Mouse (Mus musculus): Measurements from ENCODE around the gene Runx2. TPM values are rescaled to one million over a fixed set of nuclear protein-coding genes. Genes with fewer than 3 reads are reported as not detected.

Gene Runx2
- polyA plus RNA-seq, 1 experiment from 2014 or later, result 0.41 TPM

DNA sequence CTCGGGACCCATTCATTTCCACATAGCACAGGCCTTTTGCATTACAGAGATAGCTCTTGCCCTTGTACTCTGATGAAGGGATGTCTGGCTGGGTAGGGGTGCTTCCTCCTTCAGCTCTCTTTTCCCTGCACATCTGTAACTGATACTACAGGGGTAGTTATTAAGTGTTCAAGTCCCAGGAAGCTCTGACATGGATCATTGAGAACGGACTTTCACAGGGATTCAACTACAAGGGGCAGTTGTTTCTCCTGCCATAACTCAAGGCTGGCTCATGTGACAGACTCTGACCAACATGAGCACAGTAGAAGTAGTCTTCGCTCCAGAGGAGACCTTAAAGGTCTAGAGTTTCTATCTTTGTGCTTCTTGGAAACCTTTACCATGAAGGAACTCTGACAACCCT, 226.1 kb downstream of the Runx2 start:
- H3K4me1 ChIP-seq (replicated peaks; ENCODE audit: control insufficient read depth, insufficient read depth, low read length), result 0 out of 2 replicates have a peak, but pooled peaks cover 4% of the 10 kb centered on the region
- ATAC-seq, result no peak
- no peaks in the 10 kb centered on the region for H3K27me3 ChIP-seq (replicated peaks; ENCODE audit: control insufficient read depth, insufficient read depth, low read length)
- no peaks in the 10 kb centered on the region for H3K36me3 ChIP-seq (ENCODE audit: control insufficient read depth, insufficient read depth)
- H3K9ac ChIP-seq (replicated peaks; ENCODE audit: low read depth, low read length), result no peak overlapping the region
- H3K9me3 ChIP-seq (ENCODE audit: control insufficient read depth, low read length), result no peaks in the 10 kb centered on the region
- no peak overlapping the region for H3K4me2 ChIP-seq (ENCODE audit: low read length)
- H3K4me3 ChIP-seq (replicated peaks; ENCODE audit: low read length), result no peak overlapping the region
- WGBS, result 62% methylated on average over 3 of the region's 3 CpGs
- no peak overlapping the region for H3K27ac ChIP-seq (ENCODE audit: low read length)

- H3K27me3 ChIP-seq (replicated peaks; ENCODE audit: control insufficient read depth, insufficient read depth, low read length), result no peaks in the 10 kb centered on the region
- no peaks in the 10 kb centered on the region for H3K9me3 ChIP-seq (ENCODE audit: control insufficient read depth, low read length)
- H3K9ac ChIP-seq (replicated peaks; ENCODE audit: low read depth, low read length), result no peak overlapping the region
- H3K36me3 ChIP-seq (ENCODE audit: control insufficient read depth, insufficient read depth), result no peaks in the 10 kb centered on the region
- H3K4me2 ChIP-seq (ENCODE audit: low read length), result no peak overlapping the region
- H3K4me3 ChIP-seq (replicated peaks; ENCODE audit: low read length), result no peak overlapping the region
- H3K4me1 ChIP-seq (replicated peaks; ENCODE audit: control insufficient read depth, insufficient read depth, low read length), result 0 out of 2 replicates have a peak, but pooled peaks cover 4% of the 10 kb centered on the region
- no peak overlapping the region for H3K27ac ChIP-seq (ENCODE audit: low read length)
- 4% methylated on average over 3 of the region's 3 CpGs for WGBS
- peak; percentile 50; the same call in 1 of the 2 replicates for ATAC-seq
These were observed 226.6 kb downstream of the Runx2 start for GRCm38 (mm10) chr17:44588020-44588419.

GRCm38 (mm10) chr17:44586196-44586595, 228.4 kb downstream of the Runx2 start:
- no peaks in the 10 kb centered on the region for H3K27me3 ChIP-seq (replicated peaks; ENCODE audit: control insufficient read depth, insufficient read depth, low read length)
- no peak overlapping the region for H3K4me3 ChIP-seq (replicated peaks; ENCODE audit: low read length)
- H3K9ac ChIP-seq (replicated peaks; ENCODE audit: low read depth, low read length), result no peak overlapping the region
- no peak overlapping the region for H3K4me2 ChIP-seq (ENCODE audit: low read length)
- no peak overlapping the region for H3K27ac ChIP-seq (ENCODE audit: low read length)
- no peaks in the 10 kb centered on the region for H3K9me3 ChIP-seq (ENCODE audit: control insufficient read depth, low read length)
- H3K36me3 ChIP-seq (ENCODE audit: control insufficient read depth, insufficient read depth), result no peaks in the 10 kb centered on the region
- 0 out of 2 replicates have a peak, but pooled peaks cover 4% of the 10 kb centered on the region for H3K4me1 ChIP-seq (replicated peaks; ENCODE audit: control insufficient read depth, insufficient read depth, low read length)
- no peak for ATAC-seq
- WGBS, result 26% methylated on average over 3 of the region's 3 CpGs

GRCm38 (mm10) chr17:44584781-44585180, 229.8 kb downstream of the Runx2 start:
- ATAC-seq, result no peak
- 70% methylated on average over 6 of the region's 6 CpGs for WGBS

GRCm38 (mm10) chr17:44577791-44578190, 236.8 kb downstream of the Runx2 start:
- no peaks in the 10 kb centered on the region for H3K36me3 ChIP-seq (ENCODE audit: control insufficient read depth, insufficient read depth)
- no peaks in the 10 kb centered on the region for H3K27me3 ChIP-seq (replicated peaks; ENCODE audit: control insufficient read depth, insufficient read depth, low read length)
- H3K4me2 ChIP-seq (ENCODE audit: low read length), result no peak overlapping the region
- H3K27ac ChIP-seq (ENCODE audit: low read length), result no peak overlapping the region
- no peak for ATAC-seq
- H3K9me3 ChIP-seq (ENCODE audit: control insufficient read depth, low read length), result no peaks in the 10 kb centered on the region
- 21% methylated on average over 5 of the region's 5 CpGs for WGBS
- H3K4me1 ChIP-seq (replicated peaks; ENCODE audit: control insufficient read depth, insufficient read depth, low read length), result no peaks in the 10 kb centered on the region
- H3K4me3 ChIP-seq (replicated peaks; ENCODE audit: low read length), result no peak overlapping the region
- no peak overlapping the region for H3K9ac ChIP-seq (replicated peaks; ENCODE audit: low read depth, low read length)

More at GRCm38 (mm10) chr17:44584781-44585180, 229.8 kb downstream of the Runx2 start:
- Histone ChIP-seq H3K36me3 (ENCODE audit: control insufficient read depth, insufficient read depth) (no peaks in the 10 kb centered on the region), H3K27me3 (replicated peaks; ENCODE audit: control insufficient read depth, insufficient read depth, low read length) (no peaks in the 10 kb centered on the region), H3K9me3 (ENCODE audit: control insufficient read depth, low read length) (no peaks in the 10 kb centered on the region), H3K4me2 (ENCODE audit: low read length) (no peak overlapping the region), H3K4me3 (replicated peaks; ENCODE audit: low read length) (no peak overlapping the region), H3K9ac (replicated peaks; ENCODE audit: low read depth, low read length) (no peak overlapping the region), H3K27ac (ENCODE audit: low read length) (no peak overlapping the region), H3K4me1 (replicated peaks; ENCODE audit: control insufficient read depth, insufficient read depth, low read length) (0 out of 2 replicates have a peak, but pooled peaks cover 4% of the 10 kb centered on the region)

DNA sequence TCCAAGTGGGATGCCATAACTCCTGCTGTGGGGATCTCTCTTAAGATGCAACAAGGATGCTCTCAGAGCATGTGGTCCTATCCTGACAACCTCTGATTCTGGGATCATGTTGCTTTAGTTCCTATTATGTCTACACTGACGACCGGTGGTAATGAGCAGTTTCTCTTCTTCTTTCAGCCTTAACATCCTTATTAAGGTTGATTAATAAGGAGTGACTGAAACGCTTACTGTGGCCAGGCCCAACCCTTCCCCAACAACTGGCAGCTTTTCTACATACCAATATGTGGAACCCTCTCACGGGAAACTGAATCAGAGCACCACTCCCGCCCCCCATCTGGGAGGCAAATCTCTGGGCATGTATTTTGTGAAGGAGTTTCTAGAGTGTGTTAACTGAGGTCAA, 243.7 kb downstream of the Runx2 start:
- Histone ChIP-seq H3K4me2 (ENCODE audit: low read length) (no peak overlapping the region), H3K9ac (replicated peaks; ENCODE audit: low read depth, low read length) (no peak overlapping the region), H3K4me3 (replicated peaks; ENCODE audit: low read length) (no peak overlapping the region), H3K27me3 (replicated peaks; ENCODE audit: control insufficient read depth, insufficient read depth, low read length) (no peaks in the 10 kb centered on the region), H3K27ac (ENCODE audit: low read length) (no peak overlapping the region), H3K36me3 (ENCODE audit: control insufficient read depth, insufficient read depth) (no peaks in the 10 kb centered on the region), H3K9me3 (ENCODE audit: control insufficient read depth, low read length) (no peaks in the 10 kb centered on the region), H3K4me1 (replicated peaks; ENCODE audit: control insufficient read depth, insufficient read depth, low read length) (no peaks in the 10 kb centered on the region)
- ATAC-seq, result no peak
- WGBS, result 59% methylated on average over 5 of the region's 5 CpGs

DNA sequence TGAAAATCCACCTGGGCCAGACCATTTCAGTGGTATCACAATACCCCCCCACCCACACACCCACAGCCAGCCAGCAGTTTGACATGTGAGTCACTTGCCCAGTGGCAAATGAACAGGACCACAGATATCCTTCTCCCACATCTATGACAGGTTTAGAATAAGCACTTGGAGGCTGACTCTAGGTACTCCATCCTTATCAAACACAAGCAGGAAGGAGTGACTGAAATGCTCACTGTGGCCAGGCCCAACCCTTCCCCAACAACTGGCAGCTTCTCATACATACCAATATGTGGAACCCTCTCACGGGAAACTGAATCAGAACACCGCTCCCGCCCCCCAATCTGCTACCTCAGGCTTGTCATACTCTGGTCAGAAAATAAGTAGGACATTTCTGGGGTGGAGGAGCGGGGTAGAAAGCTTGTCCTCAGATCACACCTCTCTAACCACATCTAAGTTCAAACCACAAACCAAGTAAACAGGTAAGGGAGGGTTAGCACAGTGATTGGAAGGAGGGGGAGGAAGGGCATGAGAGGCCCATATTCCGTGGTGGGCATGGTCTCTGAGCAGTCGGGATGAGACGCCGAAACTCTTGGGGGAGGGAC, 245.5 kb downstream of the Runx2 start:
- no peak for ATAC-seq
- H3K9ac ChIP-seq (replicated peaks; ENCODE audit: low read depth, low read length), result no peak overlapping the region
- H3K36me3 ChIP-seq (ENCODE audit: control insufficient read depth, insufficient read depth), result no peaks in the 10 kb centered on the region
- no peaks in the 10 kb centered on the region for H3K27me3 ChIP-seq (replicated peaks; ENCODE audit: control insufficient read depth, insufficient read depth, low read length)
- no peaks in the 10 kb centered on the region for H3K9me3 ChIP-seq (ENCODE audit: control insufficient read depth, low read length)
- no peaks in the 10 kb centered on the region for H3K4me1 ChIP-seq (replicated peaks; ENCODE audit: control insufficient read depth, insufficient read depth, low read length)
- H3K4me3 ChIP-seq (replicated peaks; ENCODE audit: low read length), result no peak overlapping the region
- H3K27ac ChIP-seq (ENCODE audit: low read length), result no peak overlapping the region
- no peak overlapping the region for H3K4me2 ChIP-seq (ENCODE audit: low read length)
- WGBS, result 90% methylated on average over 8 of the region's 8 CpGs

DNA sequence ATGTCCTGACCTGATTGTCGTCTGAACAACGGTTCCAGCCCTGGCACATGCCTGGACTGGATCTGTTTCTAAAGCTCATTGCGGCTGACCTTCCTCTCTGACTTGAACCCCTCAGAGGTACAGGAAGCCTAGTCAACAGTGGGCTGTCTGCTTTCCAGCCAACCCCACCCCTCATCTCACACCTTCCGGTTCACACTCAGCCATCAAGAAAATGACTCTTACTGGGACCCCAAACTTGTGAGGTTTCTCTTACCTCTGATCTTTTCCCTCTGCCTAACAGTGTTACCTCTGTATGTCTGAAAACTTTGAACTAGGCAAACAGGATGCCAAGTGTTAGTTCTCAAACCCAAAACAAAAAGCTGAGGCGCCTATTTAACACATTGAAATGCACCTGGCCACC, 247.6 kb downstream of the Runx2 start:
- Histone ChIP-seq H3K4me2 (ENCODE audit: low read length) (no peak overlapping the region), H3K4me3 (replicated peaks; ENCODE audit: low read length) (no peak overlapping the region), H3K27me3 (replicated peaks; ENCODE audit: control insufficient read depth, insufficient read depth, low read length) (no peaks in the 10 kb centered on the region), H3K4me1 (replicated peaks; ENCODE audit: control insufficient read depth, insufficient read depth, low read length) (no peaks in the 10 kb centered on the region), H3K27ac (ENCODE audit: low read length) (no peak overlapping the region), H3K9me3 (ENCODE audit: control insufficient read depth, low read length) (no peaks in the 10 kb centered on the region), H3K9ac (replicated peaks; ENCODE audit: low read depth, low read length) (no peak overlapping the region), H3K36me3 (ENCODE audit: control insufficient read depth, insufficient read depth) (no peaks in the 10 kb centered on the region)
- WGBS, result 88% methylated on average over 5 of the region's 5 CpGs
- no peak for ATAC-seq

- H3K9me3 ChIP-seq (ENCODE audit: control insufficient read depth, low read length), result no peaks in the 10 kb centered on the region
- H3K9ac ChIP-seq (replicated peaks; ENCODE audit: low read depth, low read length), result no peak overlapping the region
- WGBS, result 83% methylated on average over 8 of the region's 8 CpGs
- no peaks in the 10 kb centered on the region for H3K27me3 ChIP-seq (replicated peaks; ENCODE audit: control insufficient read depth, insufficient read depth, low read length)
- H3K4me2 ChIP-seq (ENCODE audit: low read length), result no peak overlapping the region
- H3K4me1 ChIP-seq (replicated peaks; ENCODE audit: control insufficient read depth, insufficient read depth, low read length), result no peaks in the 10 kb centered on the region
- no peaks in the 10 kb centered on the region for H3K36me3 ChIP-seq (ENCODE audit: control insufficient read depth, insufficient read depth)
- H3K4me3 ChIP-seq (replicated peaks; ENCODE audit: low read length), result no peak overlapping the region
- ATAC-seq, result no peak
- no peak overlapping the region for H3K27ac ChIP-seq (ENCODE audit: low read length)
These were observed 248.6 kb downstream of the Runx2 start for GRCm38 (mm10) chr17:44565884-44566515.
